In genomic region chr13:86004907-86005675, GRCm38 (mm10) we compare ENCODE assay signal across 19 mouse cellular contexts. TPM values are rescaled to one million over a fixed set of nuclear protein-coding genes. Genes with fewer than 3 reads are reported as not detected.
DNase-seq lines count a peak whose midpoint lies in the region; ATAC-seq lines count a peak whose summit lies in the region.
"Had no signal": no experiment of that assay in that cellular context is flagged by ENCODE, and none has a peak within 500 bp of the region (broad histone marks: within the 10 kb centered on the region; RNA-seq: fewer than 3 reads in every experiment).

No protein-coding gene starts in this region.

- no peak for ATAC-seq in CD4-positive, CD25-positive, alpha-beta regulatory T cell, adult 4 months
- ATAC-seq: forebrain, embryonic 13.5 days; inflammation-experienced regulatory T-cells, adult 6 months had no signal

- peak; percentile 7 to 22 for DNase-seq in layer of hippocampus, adult 18-20 months (ENCODE audit: low spot score in 2 of 2)
- DNase-seq in layer of hippocampus, postnatal 10 days (ENCODE audit: low spot score in 2 of 2) = no peak
- DNase-seq in brain, adult 2 months (ENCODE audit: low read depth, low spot score) = peak; percentile 55
- peak; percentile 1 to 32 for DNase-seq in frontal cortex, postnatal 36 days (ENCODE audit: low spot score in 2 of 2)
- DNase-seq in right cerebral cortex, postnatal 14 days = peak; percentile 6
- DNase-seq in cerebellum, adult 9-11 months = no peak
- DNase-seq: adrenal gland, postnatal 25 days; cerebellum, adult 11-12 months; cerebellum, postnatal 14 days; embryo, embryonic 11 days; gastrocnemius, postnatal 14 days; heart, adult 18-20 months; heart, postnatal 36 days; kidney, adult 18-20 months; kidney, postnatal 4 days; lung, embryonic 14.5 days had no signal

RNA-seq across cellular contexts. Expression of gene Cox7c, which starts 41.6 kb away (rescaled TPM):
- 100 to 1,000 TPM; 355 to 370 TPM for total RNA-seq in layer of hippocampus, adult 18-20 months (2021)
- total RNA-seq in layer of hippocampus, postnatal 10 days (2021) = 100 to 1,000 TPM; 358 to 403 TPM
- polyA plus RNA-seq in CD4-positive, CD25-positive, alpha-beta regulatory T cell, adult 4 months (2017; shearing (Covaris generic)) = 100 to 1,000 TPM; 287 to 470 TPM

Comparison
In these comparisons a context has a peak if more than half of its experiments do, and no peak if none do; other contexts are left out.
1. DNase-seq: peak in layer of hippocampus, adult 18-20 months (2 of 2), brain, adult 2 months (single experiment), frontal cortex, postnatal 36 days (2 of 2) and right cerebral cortex, postnatal 14 days (single experiment); none in layer of hippocampus, postnatal 10 days (0 of 2) and cerebellum, adult 9-11 months (single experiment).